Mouse (Mus musculus) layer of hippocampus, adult 11-12 months (tissue): ENCODE data around the gene Neurl3.

Source experiments
- DNase-seq: peaks from one replicate; pipeline ENCODE4 v3.0.0; 2022; ENCODE audit warnings: low spot score

The Neurl3 gene

GRCm38 (mm10) chr1:36257276-36257675 is 17.2 kb downstream of the Neurl3 start:
- no peak for DNase-seq

- DNase-seq, result no peak
These were observed 18.4 kb downstream of the Neurl3 start for GRCm38 (mm10) chr1:36255871-36256640.

GRCm38 (mm10) chr1:36254635-36255360 is 19.7 kb downstream of the Neurl3 start:
- DNase-seq, result no peak

- peak; percentile 67 for DNase-seq
These were observed 21.7 kb downstream of the Neurl3 start for GRCm38 (mm10) chr1:36252791-36253190.

GRCm38 (mm10) chr1:36251426-36251825 is 23.1 kb downstream of the Neurl3 start:
- no peak for DNase-seq

GRCm38 (mm10) chr1:36246688-36247087 is 27.8 kb downstream of the Neurl3 start:
- DNase-seq, result no peak

GRCm38 (mm10) chr1:36244828-36245215 is 29.7 kb downstream of the Neurl3 start:
- no peak for DNase-seq

- DNase-seq, result peak; percentile 93
These were observed 30.2 kb downstream of the Neurl3 start, which contains the start of gene Uggt1 for GRCm38 (mm10) chr1:36244058-36244827. Uggt1 (minus strand) TSS chr1:36244720.

- no peak for DNase-seq
These were observed 30.9 kb downstream of the Neurl3 start for GRCm38 (mm10) chr1:36243447-36244057.

- DNase-seq, result no peak
These were observed 32.5 kb downstream of the Neurl3 start for GRCm38 (mm10) chr1:36241903-36242429.

GRCm38 (mm10) chr1:36240176-36240575 is 34.3 kb downstream of the Neurl3 start:
- no peak for DNase-seq

- DNase-seq, result no peak
These were observed 35.1 kb downstream of the Neurl3 start for GRCm38 (mm10) chr1:36239396-36239795.

- DNase-seq, result no peak
These were observed 38.6 kb downstream of the Neurl3 start for GRCm38 (mm10) chr1:36235855-36236254.

GRCm38 (mm10) chr1:36235057-36235639 is 39.3 kb downstream of the Neurl3 start:
- no peak for DNase-seq

- DNase-seq, result no peak
These were observed 41.3 kb downstream of the Neurl3 start for GRCm38 (mm10) chr1:36233218-36233617.

- no peak for DNase-seq
These were observed 43.4 kb downstream of the Neurl3 start for GRCm38 (mm10) chr1:36230919-36231705.

GRCm38 (mm10) chr1:36228461-36228860 is 46.0 kb downstream of the Neurl3 start:
- no peak for DNase-seq

- no peak for DNase-seq
These were observed 49.8 kb downstream of the Neurl3 start for GRCm38 (mm10) chr1:36224648-36225047.
